Mouse (Mus musculus) lung, adult 2 months (tissue): ENCODE measurements around the gene Wfdc21. TPM values are rescaled to one million over a fixed set of nuclear protein-coding genes. Genes with fewer than 3 reads are reported as not detected.

Experiments used
- DNase-seq: peaks from one replicate; pipeline ENCODE4 v3.0.0; 2022
- H3K4me1 ChIP-seq: fragments of 200-500 bp; 2 replicates; pipeline ENCODE4 v1.6.1; 2011; ENCODE audit warnings: low read length; ENCODE audit not compliant: control insufficient read depth, insufficient read depth
- H3K4me3 ChIP-seq: fragments of 200-500 bp; replicated peaks from 2 replicates; pipeline ENCODE3; 2011; ENCODE audit warnings: low read depth, mild to moderate bottlenecking, control low read depth, low read length; ENCODE audit errors: extremely low read depth
- CTCF ChIP-seq: fragments of 200-500 bp; IDR thresholded peaks from 2 replicates; pipeline ENCODE4 v1.5.1; 2011; ENCODE audit warnings: mild to moderate bottlenecking, low read length, control low read depth; ENCODE audit not compliant: insufficient read depth
- POLR2A ChIP-seq: fragments of 200-500 bp; IDR thresholded peaks from 2 replicates; pipeline ENCODE4 v1.6.1; 2011; ENCODE audit warnings: low read depth, mild to moderate bottlenecking, control low read depth, low read length, borderline replicate concordance; ENCODE audit errors: extremely low read depth
- WGBS: fragments of 180-500 bp; shearing (Covaris S2); methylation state at CpG from one replicate; pipeline ENCODE4 v1.1.7; 2018; 5-methylcytosine and 5-hydroxymethylcytosine counted together
- polyA plus RNA-seq: library from polyadenylated mRNA; depleted of rRNA; stranded (reverse); fragments of >200 nt; gene quantifications from 2 replicates; pipeline ENCODE4 v1.2.3, GENCODE M21; 2012

Wfdc21 gene
- polyA plus RNA-seq, 1 experiment: 16.9 TPM

DNA sequence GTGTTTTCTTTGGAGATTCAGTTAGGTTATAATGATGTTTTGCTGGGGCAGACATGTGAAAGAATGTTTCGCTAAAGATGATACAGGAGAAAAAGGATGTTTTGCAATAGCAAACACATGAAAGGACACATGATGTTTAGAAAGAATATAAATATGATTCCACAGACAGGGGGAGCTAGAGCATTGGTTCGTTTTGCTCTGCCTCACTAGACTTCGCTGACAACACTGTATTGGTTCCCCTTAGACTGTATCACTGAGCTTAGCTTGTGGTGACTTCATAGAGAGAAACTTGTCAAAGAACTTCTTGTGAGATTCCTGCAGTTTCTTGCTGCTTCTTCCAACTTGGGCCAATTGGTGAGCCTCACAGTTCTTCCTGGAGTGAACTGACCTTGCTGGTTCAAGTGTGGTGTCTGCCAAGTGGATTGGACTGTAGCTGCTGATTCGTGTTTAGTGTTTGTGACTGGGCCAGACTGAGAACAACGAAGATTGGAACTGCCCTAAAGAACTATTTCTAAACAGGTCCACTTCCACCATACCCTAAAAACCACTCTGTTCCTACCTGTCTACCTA lies 13.6 kb upstream of the Wfdc21 start:
- H3K4me3 ChIP-seq: no peak overlapping the region
- no peaks in the 10 kb centered on the region for H3K4me1 ChIP-seq
- no peak for TF ChIP-seq CTCF
- no peak for TF ChIP-seq POLR2A
- no peak for DNase-seq
- WGBS: 75% methylated on average over 5 of the region's 5 CpGs

DNA sequence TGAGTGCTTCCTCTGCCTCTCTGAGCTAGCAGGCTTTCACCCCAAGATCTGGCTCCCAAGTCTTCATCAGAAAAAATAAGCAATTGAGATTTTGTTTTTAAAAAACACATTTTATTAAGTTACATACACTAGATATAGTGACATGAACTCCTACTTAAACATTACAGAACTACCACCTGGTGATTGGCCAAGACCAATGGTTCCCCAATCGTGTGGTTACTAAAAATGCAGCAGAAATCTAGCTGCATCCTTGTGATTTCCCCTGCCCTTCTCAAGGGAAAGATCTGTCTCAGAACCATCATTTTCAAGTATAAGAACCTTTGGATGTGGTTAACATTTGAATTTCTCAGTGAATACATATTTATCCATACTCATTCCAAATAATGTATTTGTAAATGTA lies 12.5 kb upstream of the Wfdc21 start:
- TF ChIP-seq CTCF: no peak
- TF ChIP-seq POLR2A: no peak
- 58% methylated on average over 1 of the region's 1 CpGs for WGBS
- Histone ChIP-seq H3K4me1 (no peaks in the 10 kb centered on the region), H3K4me3 (no peak overlapping the region)
- no peak for DNase-seq

DNA sequence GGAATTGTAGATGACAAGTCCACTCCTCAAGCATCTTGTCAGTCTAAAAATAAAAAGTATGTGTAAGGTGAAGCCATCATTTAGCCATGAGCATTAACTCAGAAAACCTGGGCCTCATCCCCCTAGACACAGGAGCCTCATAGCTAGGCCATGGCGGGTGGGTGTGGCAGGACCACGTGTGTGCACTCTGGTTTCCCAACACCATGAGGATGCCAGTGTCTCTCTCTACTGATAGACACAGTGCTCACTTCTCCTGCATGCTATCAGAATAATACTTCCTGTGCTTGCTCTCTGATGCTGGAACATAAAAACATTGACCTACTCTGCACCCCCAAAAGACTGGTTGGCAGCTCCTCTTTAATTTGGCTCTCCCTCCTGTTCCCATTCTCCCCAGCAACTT lies 10.9 kb upstream of the Wfdc21 start:
- H3K4me1 ChIP-seq: no peaks in the 10 kb centered on the region
- no peak for DNase-seq
- WGBS: 45% methylated on average over 2 of the region's 2 CpGs
- no peak overlapping the region for H3K4me3 ChIP-seq
- no peak for TF ChIP-seq CTCF

DNA sequence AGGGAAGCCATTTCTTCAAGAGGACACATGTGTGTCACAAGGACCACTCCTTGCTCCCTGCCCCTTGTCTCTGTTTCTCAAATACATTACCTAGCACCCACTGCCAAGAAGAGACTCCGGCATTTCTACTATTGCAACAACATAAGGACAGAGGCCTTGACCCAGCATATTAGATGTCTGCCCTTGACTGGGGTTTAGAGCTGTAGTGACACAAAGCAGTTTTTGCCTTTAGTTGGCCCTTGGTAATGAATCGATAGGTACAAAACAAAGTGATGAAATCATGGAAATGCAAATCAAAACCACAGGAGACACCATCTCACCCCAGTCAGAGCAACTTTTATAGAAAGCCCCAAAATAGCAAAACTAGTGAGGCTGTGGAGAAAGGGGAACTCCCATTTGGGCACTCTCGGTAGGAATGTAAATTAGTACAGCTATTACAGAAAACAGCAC lies 9.6 kb upstream of the Wfdc21 start:
- no peak for DNase-seq
- H3K4me1 ChIP-seq: no peaks in the 10 kb centered on the region
- no peak overlapping the region for H3K4me3 ChIP-seq
- TF ChIP-seq CTCF (no peak), POLR2A (no peak)
- WGBS: 62% methylated on average over 3 of the region's 3 CpGs

DNA sequence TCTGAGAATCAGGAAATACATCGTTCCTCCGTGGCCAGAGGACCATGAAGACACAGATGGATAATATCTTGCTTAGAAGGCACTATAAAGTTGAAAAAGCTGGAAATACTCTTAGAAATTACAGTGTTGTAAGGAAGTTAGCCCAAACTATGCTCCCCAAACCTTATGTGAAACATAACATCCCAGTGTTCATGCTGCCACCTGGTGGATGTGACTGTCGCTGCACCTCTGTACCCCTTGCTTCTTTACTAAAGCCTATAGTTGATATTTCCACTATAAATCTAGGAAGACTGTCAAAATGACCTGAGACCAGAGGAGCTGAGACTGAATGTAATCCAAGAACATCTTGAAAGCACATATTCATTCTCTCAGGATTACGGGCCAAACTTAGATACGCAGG lies 7.5 kb upstream of the Wfdc21 start:
- 26% methylated on average over 5 of the region's 5 CpGs for WGBS
- DNase-seq: peak; percentile 63
- Histone ChIP-seq H3K4me3 (no peak overlapping the region), H3K4me1 (peaks cover 4% of the 10 kb centered on the region)
- TF ChIP-seq CTCF: peak; percentile 81
- TF ChIP-seq POLR2A: no peak

DNA sequence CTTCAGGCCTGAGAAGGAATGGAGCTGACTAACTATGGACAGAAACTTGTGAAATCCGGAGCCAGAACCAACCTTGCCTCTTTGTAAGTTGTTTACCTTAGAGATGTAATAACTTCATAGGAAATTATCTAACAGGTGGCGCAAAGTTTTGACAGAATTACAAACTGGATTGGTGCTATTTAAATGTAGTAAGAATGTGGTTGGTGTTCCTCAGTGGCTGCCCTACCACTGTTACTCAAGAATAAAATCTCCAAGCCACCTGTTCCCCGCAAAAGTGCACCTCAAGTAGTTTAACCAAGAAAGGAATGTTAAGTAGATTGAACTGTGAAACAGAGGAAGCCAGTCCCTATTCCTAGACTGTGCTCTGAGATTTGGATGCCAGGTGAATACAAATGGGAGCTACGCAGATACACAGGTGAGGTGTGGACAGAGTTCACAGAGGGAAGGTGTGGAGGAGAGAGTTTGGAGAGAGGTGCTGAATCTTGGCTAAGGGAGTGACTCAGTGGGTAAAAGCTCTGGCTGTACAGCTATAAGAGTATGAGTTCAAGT lies 6.2 kb upstream of the Wfdc21 start:
- no peak for DNase-seq
- WGBS: 54% methylated on average over 4 of the region's 4 CpGs
- H3K4me3 ChIP-seq: no peak overlapping the region
- H3K4me1 ChIP-seq: peaks cover 4% of the 10 kb centered on the region
- TF ChIP-seq POLR2A: no peak
- no peak for TF ChIP-seq CTCF

DNA sequence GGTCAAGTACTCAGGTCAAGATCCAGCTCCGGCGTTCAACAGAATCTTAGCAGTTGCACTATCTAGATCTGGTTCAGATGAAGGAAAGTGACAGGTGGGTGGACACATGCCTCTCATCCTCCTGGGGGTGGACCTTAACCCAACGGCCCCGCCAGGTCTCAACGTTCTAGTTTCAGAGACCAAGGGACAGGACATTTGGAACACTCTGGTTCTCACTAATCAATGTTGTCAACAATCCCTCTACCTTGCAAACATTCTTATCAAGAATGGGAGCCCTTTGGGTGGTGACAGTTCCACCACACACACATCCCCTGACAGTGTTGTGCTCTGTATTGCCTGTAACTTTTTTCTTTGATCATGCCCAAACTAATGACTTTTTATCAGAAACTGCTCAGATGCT lies 4.9 kb upstream of the Wfdc21 start:
- 63% methylated on average over 5 of the region's 5 CpGs for WGBS
- DNase-seq: no peak
- no peak for TF ChIP-seq CTCF
- TF ChIP-seq POLR2A: no peak
- peaks cover 4% of the 10 kb centered on the region for H3K4me1 ChIP-seq
- no peak overlapping the region for H3K4me3 ChIP-seq

DNA sequence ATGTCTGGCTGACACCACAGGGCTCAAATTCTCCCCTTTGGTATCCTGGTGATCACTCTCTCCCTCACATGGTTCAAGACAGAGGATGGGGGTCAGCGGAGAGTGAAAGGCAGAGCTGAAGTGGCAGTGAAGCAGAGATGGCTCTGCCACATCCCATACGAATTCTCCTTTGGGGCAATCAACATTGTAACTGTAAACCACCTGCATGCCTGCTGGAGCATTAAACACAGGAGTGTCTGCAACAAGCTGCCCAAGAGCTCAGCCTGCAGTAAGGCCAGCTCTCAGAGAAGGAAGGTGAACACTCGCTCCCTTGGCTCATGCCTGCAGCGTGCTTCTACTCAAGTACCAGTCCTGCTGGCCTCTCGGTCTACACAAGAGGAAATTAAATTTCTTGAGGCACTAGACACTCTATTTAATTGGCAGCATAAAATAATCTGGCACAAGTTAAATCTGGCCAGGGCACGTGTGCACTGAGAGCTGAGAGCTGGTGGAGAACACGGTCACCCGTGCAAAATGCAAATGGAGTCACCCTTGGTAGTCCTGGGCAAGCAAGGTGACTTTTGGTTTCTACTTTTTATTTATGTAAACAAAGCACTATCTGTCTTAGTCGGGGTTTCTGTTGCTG lies 3.9 kb upstream of the Wfdc21 start:
- TF ChIP-seq CTCF (no peak), POLR2A (no peak)
- WGBS: 52% methylated on average over 9 of the region's 9 CpGs
- no peak overlapping the region for H3K4me3 ChIP-seq
- DNase-seq: no peak
- peaks cover 4% of the 10 kb centered on the region for H3K4me1 ChIP-seq

DNA sequence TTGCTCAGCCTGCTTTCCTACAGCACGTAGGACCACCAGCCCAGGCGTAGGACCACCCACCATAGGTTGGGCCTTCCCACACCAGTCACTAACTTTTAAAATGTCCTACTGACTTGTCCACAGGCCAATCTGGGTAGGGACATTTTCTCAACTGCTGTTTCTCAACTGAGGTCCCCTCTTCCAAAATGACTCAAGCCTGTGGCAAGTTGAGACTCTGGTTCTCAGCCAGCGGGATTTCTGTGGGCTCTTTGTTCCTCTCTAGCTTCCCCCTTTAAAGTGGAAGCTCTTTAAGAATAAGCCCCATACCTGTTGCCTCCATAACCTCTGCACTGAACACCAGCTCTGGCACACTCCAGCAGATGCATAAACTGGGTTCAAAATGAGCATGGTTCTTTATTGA lies 3.2 kb upstream of the Wfdc21 start:
- no peak overlapping the region for H3K4me3 ChIP-seq
- no peak for DNase-seq
- WGBS: 64% methylated on average over 3 of the region's 3 CpGs
- TF ChIP-seq POLR2A (no peak), CTCF (no peak)
- H3K4me1 ChIP-seq: peaks cover 4% of the 10 kb centered on the region

DNA sequence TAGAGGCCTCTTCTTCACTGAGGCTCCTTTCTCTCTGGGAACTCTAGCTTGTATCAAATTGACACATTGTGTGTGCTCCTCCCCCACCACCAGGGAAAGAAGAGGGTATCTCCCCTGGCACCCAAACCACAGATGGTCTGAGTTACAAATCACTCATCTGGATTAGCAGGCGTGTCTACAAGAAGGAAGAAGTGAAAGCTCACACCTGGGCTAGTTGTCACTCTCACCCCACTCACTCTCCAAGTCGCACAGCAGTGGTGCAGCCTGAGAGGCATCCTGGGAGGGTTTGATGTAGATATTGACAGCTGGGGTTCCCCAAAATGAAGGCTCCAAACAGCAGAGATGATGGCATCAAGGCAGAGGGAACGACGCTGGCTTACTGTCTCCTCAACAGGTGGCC lies 588 bp upstream of the Wfdc21 start:
- 36% methylated on average over 4 of the region's 4 CpGs for WGBS
- no peak for DNase-seq
- Histone ChIP-seq H3K4me1 (peaks cover 4% of the 10 kb centered on the region), H3K4me3 (no peak overlapping the region)
- TF ChIP-seq CTCF (no peak), POLR2A (no peak)
